Mouse (Mus musculus) CH12.LX (cell line): Measurements from ENCODE around the gene Fbxw24.

Experiments
- CHD1 ChIP-seq: IDR thresholded peaks from 2 replicates; pipeline ENCODE4 v1.6.1; 2012; ENCODE audit warnings: low read depth, low read length, improper control_type of control experiment, inconsistent platforms
- CTCF ChIP-seq, 2 experiments: IDR thresholded peaks in 1 of 2; conservative IDR thresholded peaks in 1 of 2; 2 replicates each; pipeline ENCODE4 v1.5.1; 2011 to 2012; ENCODE audit warnings: low read depth in 2 of 2, low read length in 2 of 2, improper control_type of control experiment in 1 of 2, inconsistent platforms in 1 of 2, mild to moderate bottlenecking in 1 of 2, moderate library complexity in 1 of 2
- EP300 ChIP-seq: IDR thresholded peaks from 2 replicates; pipeline ENCODE4 v1.6.1; 2011; ENCODE audit warnings: low read length, improper control_type of control experiment
- POLR2A ChIP-seq: IDR thresholded peaks from 2 replicates; pipeline ENCODE4 v1.6.1; 2011; ENCODE audit warnings: low read depth, mild to moderate bottlenecking, improper control_type of control experiment, low read length

DNA sequence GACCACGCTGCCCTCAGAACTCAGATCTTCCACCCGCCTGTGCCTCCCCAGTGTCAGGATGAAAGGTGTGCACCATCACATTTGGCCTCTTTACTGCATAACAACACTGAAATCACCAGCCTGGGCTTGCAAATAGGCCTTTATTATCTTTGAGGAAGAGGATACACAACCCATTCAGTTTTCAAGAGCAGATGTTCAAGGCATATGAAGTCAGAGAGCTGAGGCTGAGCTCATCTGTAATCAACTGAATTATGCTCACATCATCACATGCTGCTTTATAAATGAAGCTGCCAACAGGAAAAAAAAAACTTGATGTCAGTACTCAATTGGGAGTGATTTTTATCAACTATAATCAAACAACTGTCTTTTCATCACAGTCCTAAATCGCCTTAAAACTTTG is 73.4 kb downstream of the Fbxw24 start:
- no peak for TF ChIP-seq POLR2A
- TF ChIP-seq EP300 = no peak
- TF ChIP-seq CHD1 = no peak
- TF ChIP-seq CTCF (conservative IDR thresholded peaks at IDR 0.05 in 1 of 2, IDR thresholded peaks at IDR 0.05 in 1 of 2; ENCODE audit: low read depth in 2 of 2, low read length in 2 of 2) = no peak
